Mouse (Mus musculus) hindbrain, embryonic 10.5 days (tissue): ENCODE results near the gene Raet1e. TPM values are rescaled to one million over a fixed set of nuclear protein-coding genes. Genes with fewer than 3 reads are reported as not detected.

ENCODE experiments used
- polyA plus RNA-seq: library from polyadenylated mRNA; unstranded; fragments of >200 nt; fragmentation: Nextera tagmentation; extraction: Ambion mirVana; gene quantifications from 2 replicates; pipeline ENCODE4 v1.2.1, GENCODE M21; 2016

The Raet1e gene
- polyA plus RNA-seq, 1 experiment from 2014 or later, result 15.1 TPM

Other genes with a start within 250 kb of the Raet1e start
- gene 4930444G20Rik, start 90.5 kb upstream of the Raet1e start, polyA plus RNA-seq, result not detected in 2 replicates
- gene E030030I06Rik, start 9.3 kb upstream of the Raet1e start, polyA plus RNA-seq, result 21.4 and 28.9 TPM in 2 replicates
- 1.6 and 1.9 TPM in 2 replicates for gene H60b, start within 50 bp of the Raet1e start, polyA plus RNA-seq
- 16.0 and 16.5 TPM in 2 replicates for gene Raet1d, start 202.0 kb downstream of the Raet1e start, polyA plus RNA-seq